Mouse (Mus musculus) MEL (cell line): ENCODE measurements at regions not wholly inside any gene's neighbourhood (a gene's known extent, or its start where the extent isn't known, plus 50 kb on each side); places are given as distances from the start of the nearest gene placed in this dataset.

Source experiments
- CHD2 ChIP-seq: IDR thresholded peaks from 2 replicates; pipeline ENCODE4 v1.6.1; 2011; ENCODE audit warnings: low read length, improper control_type of control experiment
- ZC3H11A ChIP-seq: IDR thresholded peaks from 2 replicates; pipeline ENCODE4 v1.6.1; 2012; ENCODE audit warnings: low read depth, mild to moderate bottlenecking, inconsistent platforms, low read length, improper control_type of control experiment

DNA sequence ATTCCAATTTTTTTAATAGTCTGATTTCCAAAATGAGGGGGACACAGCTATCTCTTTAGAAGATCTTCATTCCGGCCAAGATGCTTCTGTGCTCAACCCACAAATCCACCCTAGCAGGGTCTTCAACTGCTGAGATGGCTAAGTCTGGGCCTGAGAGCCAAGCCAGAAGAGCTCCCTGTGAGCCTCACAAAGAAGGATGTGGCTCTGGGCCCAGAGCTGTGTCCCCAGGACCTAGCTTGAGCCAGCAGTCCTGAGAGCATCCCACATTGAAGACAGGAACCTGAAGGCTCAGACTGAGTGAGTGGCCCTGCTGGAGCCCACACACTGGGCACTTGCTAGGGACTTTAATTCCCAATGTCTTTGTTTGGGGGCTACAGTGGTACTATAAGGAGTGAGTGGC lies 57.7 kb downstream of the Rplp1 start:
- no peak for TF ChIP-seq ZC3H11A
- TF ChIP-seq CHD2 = no peak
